Mouse (Mus musculus) kidney, adult 2 months (tissue): ENCODE measurements around the gene Acta1.

Source experiments
- CTCF ChIP-seq: fragments of 200-500 bp; conservative IDR thresholded peaks from 2 replicates; pipeline ENCODE4 v1.5.1; 2011; ENCODE audit warnings: low read depth, mild to moderate bottlenecking, control low read depth, low read length, moderate library complexity, mixed read lengths; ENCODE audit not compliant: insufficient read depth, insufficient read length
- POLR2A ChIP-seq: fragments of 200-500 bp; IDR thresholded peaks from one replicate; pipeline ENCODE4 v1.6.1; 2011; ENCODE audit warnings: low read depth, low read length, control low read depth

- TF ChIP-seq POLR2A (no peak), CTCF (no peak)
Measured at GRCm38 (mm10) chr8:123880271-123880670, 14.3 kb downstream of the Acta1 start.
